11 mouse cellular contexts compared by ENCODE assay signal in the genomic region with DNA sequence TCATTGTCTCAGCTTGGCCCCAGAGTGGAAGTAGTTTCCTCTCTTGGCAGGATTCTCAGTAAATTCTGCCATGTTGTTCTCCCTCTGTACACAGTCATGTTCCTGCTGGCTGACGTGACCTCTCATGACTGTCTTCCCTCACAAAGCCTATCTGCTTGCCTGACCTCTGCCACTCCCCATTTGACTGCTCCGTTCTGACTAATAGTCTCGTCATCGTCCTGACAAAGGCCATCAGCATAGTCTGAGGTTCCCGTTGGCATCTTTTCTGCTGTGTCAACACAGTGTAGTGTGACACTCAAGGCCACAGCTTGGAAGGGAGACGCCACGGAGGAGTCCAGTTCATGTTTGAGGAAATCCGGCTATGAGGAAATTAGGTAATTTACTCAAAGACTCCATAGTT. TPM values are rescaled to one million over a fixed set of nuclear protein-coding genes. Genes with fewer than 3 reads are reported as not detected.
A peak's percentile ranks its signal among the peaks of the same experiment; 100 is the strongest.
DNase-seq lines count a peak whose midpoint lies in the region; ATAC-seq and TF ChIP-seq lines count a peak whose summit lies in the region.
"Had no signal": no experiment of that assay in that cellular context is flagged by ENCODE, and none has a peak within 500 bp of the region (broad histone marks: within the 10 kb centered on the region; RNA-seq: fewer than 3 reads in every experiment).

No protein-coding gene starts in this region.

- peak; percentile 16 to 59 for DNase-seq in urinary bladder, adult 18-20 months (ENCODE audit: low spot score in 2 of 2)
- no peak for DNase-seq in urinary bladder, postnatal 25 days (ENCODE audit: low spot score)
- DNase-seq in stomach, postnatal 0 days (ENCODE audit: low spot score): peak; percentile 62
- no peak for DNase-seq in thymus, postnatal 4 days
- DNase-seq in midbrain, embryonic 14.5 days: no peak
- DNase-seq in layer of hippocampus, adult 8-10 months (ENCODE audit: low spot score in 2 of 2): no peak
- DNase-seq: cerebellum, postnatal 36 days had no signal

- no peak overlapping the region for H3K4me2 ChIP-seq in heart, embryonic 14.5 days (ENCODE audit: low read length)
- H3K4me2 ChIP-seq in liver, embryonic 16.5 days (ENCODE audit: low read depth, low read length): no peak overlapping the region
- no peak overlapping the region for H3K4me2 ChIP-seq in stomach, postnatal 0 days (replicated peaks; ENCODE audit: low read depth)
- H3K4me2 ChIP-seq in midbrain, embryonic 14.5 days (ENCODE audit: low read length): no peak overlapping the region
- H3K4me2 ChIP-seq: limb, embryonic 12.5 days; neural tube, embryonic 15.5 days had no signal

- peaks cover 3 to 5% of the 10 kb centered on the region in 2 experiments; a peak in 3 of 4 replicates for H3K4me1 ChIP-seq in heart, embryonic 14.5 days (ENCODE audit: control insufficient read depth in 2 of 2, insufficient read depth in 2 of 2, low read length in 2 of 2)
- peaks cover 3% of the 10 kb centered on the region for H3K4me1 ChIP-seq in liver, embryonic 16.5 days (ENCODE audit: control insufficient read depth, low read depth, low read length)
- no peaks in the 10 kb centered on the region for H3K4me1 ChIP-seq in stomach, postnatal 0 days (replicated peaks; ENCODE audit: control insufficient read depth, insufficient read depth)
- peaks cover 7% of the 10 kb centered on the region; the same call in 1 of the 2 replicates for H3K4me1 ChIP-seq in midbrain, embryonic 14.5 days (ENCODE audit: control insufficient read depth, insufficient read depth, low read length)
- H3K4me1 ChIP-seq: limb, embryonic 12.5 days; neural tube, embryonic 15.5 days had no signal

- TF ChIP-seq EP300 in stomach, postnatal 0 days (optimal IDR thresholded peaks at IDR 0.05): no peak

- no peak for TF ChIP-seq CTCF in stomach, postnatal 0 days (IDR thresholded peaks at IDR 0.05; ENCODE audit: low read depth)

- H3K36me3 ChIP-seq in heart, embryonic 14.5 days (ENCODE audit: control insufficient read depth, insufficient read depth, low read length): no peaks in the 10 kb centered on the region
- H3K36me3 ChIP-seq in liver, embryonic 16.5 days (ENCODE audit: control insufficient read depth, insufficient read depth): no peaks in the 10 kb centered on the region
- no peaks in the 10 kb centered on the region for H3K36me3 ChIP-seq in stomach, postnatal 0 days (ENCODE audit: control insufficient read depth, insufficient read depth, low read length)
- H3K36me3 ChIP-seq in midbrain, embryonic 14.5 days (ENCODE audit: control insufficient read depth, insufficient read depth, low read length): no peaks in the 10 kb centered on the region
- H3K36me3 ChIP-seq: limb, embryonic 12.5 days; neural tube, embryonic 15.5 days had no signal

- no peak overlapping the region for H3K4me3 ChIP-seq in heart, embryonic 14.5 days (ENCODE audit: control insufficient read depth in 1 of 2, insufficient read depth in 1 of 2, low read depth in 1 of 2, low read length in 2 of 2)
- no peak overlapping the region for H3K4me3 ChIP-seq in liver, embryonic 16.5 days (ENCODE audit: low read depth, low read length)
- H3K4me3 ChIP-seq in stomach, postnatal 0 days (ENCODE audit: low read depth, low read length): no peak overlapping the region
- H3K4me3 ChIP-seq in midbrain, embryonic 14.5 days (replicated peaks; ENCODE audit: low read depth, low read length): no peak overlapping the region
- H3K4me3 ChIP-seq: limb, embryonic 12.5 days; neural tube, embryonic 15.5 days had no signal

- ATAC-seq in heart, embryonic 14.5 days (ENCODE audit: insufficient number of reproducible peaks, insufficient read depth, low FRiP score, low read depth): 0 out of 2 replicates have a peak, but pooled peaks have one; percentile 47
- ATAC-seq in liver, embryonic 16.5 days (ENCODE audit: low read depth): peak; percentile 76
- peak; percentile 94 for ATAC-seq in stomach, postnatal 0 days (ENCODE audit: low FRiP score, low TSS enrichment)
- no peak for ATAC-seq in midbrain, embryonic 14.5 days (ENCODE audit: low FRiP score, low TSS enrichment)

- H3K9ac ChIP-seq in heart, embryonic 14.5 days (ENCODE audit: low read length): no peak overlapping the region
- H3K9ac ChIP-seq in liver, embryonic 16.5 days (ENCODE audit: low read depth, low read length): no peak overlapping the region
- no peak overlapping the region for H3K9ac ChIP-seq in stomach, postnatal 0 days (ENCODE audit: low read length)
- H3K9ac ChIP-seq in midbrain, embryonic 14.5 days (replicated peaks; ENCODE audit: low read length): no peak overlapping the region
- H3K9ac ChIP-seq: limb, embryonic 12.5 days; neural tube, embryonic 15.5 days had no signal

- H3K27me3 ChIP-seq in heart, embryonic 14.5 days (ENCODE audit: control insufficient read depth, insufficient read depth, low read length): no peaks in the 10 kb centered on the region
- H3K27me3 ChIP-seq in liver, embryonic 16.5 days (ENCODE audit: control insufficient read depth, insufficient read depth, low read depth, low read length): no peaks in the 10 kb centered on the region
- H3K27me3 ChIP-seq in stomach, postnatal 0 days (ENCODE audit: control insufficient read depth, insufficient read depth, low read length): no peaks in the 10 kb centered on the region
- H3K27me3 ChIP-seq in midbrain, embryonic 14.5 days (ENCODE audit: control insufficient read depth, insufficient read depth, low read length): no peaks in the 10 kb centered on the region
- H3K27me3 ChIP-seq: neural tube, embryonic 15.5 days had no signal

- 34% methylated on average over 8 of the region's 8 CpGs for WGBS in heart, embryonic 14.5 days
- WGBS in liver, embryonic 16.5 days (ENCODE audit: insufficient replicate concordance): 50% methylated on average over 8 of the region's 8 CpGs
- 33% methylated on average over 8 of the region's 8 CpGs for WGBS in stomach, postnatal 0 days
- WGBS in midbrain, embryonic 14.5 days: 48% methylated on average over 8 of the region's 8 CpGs

- H3K9me3 ChIP-seq in heart, embryonic 14.5 days (ENCODE audit: control insufficient read depth, low read length): no peaks in the 10 kb centered on the region
- H3K9me3 ChIP-seq in liver, embryonic 16.5 days (replicated peaks; ENCODE audit: control insufficient read depth, low read length): no peaks in the 10 kb centered on the region
- no peaks in the 10 kb centered on the region for H3K9me3 ChIP-seq in stomach, postnatal 0 days (ENCODE audit: control insufficient read depth, low read length)
- no peaks in the 10 kb centered on the region for H3K9me3 ChIP-seq in midbrain, embryonic 14.5 days (ENCODE audit: control insufficient read depth, low read length)
- H3K9me3 ChIP-seq: limb, embryonic 12.5 days; neural tube, embryonic 15.5 days had no signal

- peak overlapping the region in 1 of 2 experiments; percentile 56; a peak in 2 of 4 replicates for H3K27ac ChIP-seq in heart, embryonic 14.5 days (replicated peaks in 1 of 2; ENCODE audit: control insufficient read depth in 1 of 2, insufficient read depth in 1 of 2, low read depth in 2 of 2, low read length in 2 of 2)
- 0 out of 2 replicates have a peak overlapping the region, but pooled peaks have one; percentile 0 for H3K27ac ChIP-seq in liver, embryonic 16.5 days (ENCODE audit: low read length)
- H3K27ac ChIP-seq in stomach, postnatal 0 days (replicated peaks): no peak overlapping the region
- H3K27ac ChIP-seq in midbrain, embryonic 14.5 days (replicated peaks; ENCODE audit: low read depth, low read length): no peak overlapping the region
- H3K27ac ChIP-seq: limb, embryonic 12.5 days; neural tube, embryonic 15.5 days had no signal

RNA-seq across cellular contexts. Expression of a gene that starts 8.9 kb away (rescaled TPM):
- not detected in 2 replicates for polyA plus RNA-seq in heart, embryonic 14.5 days (2014; fragmentation: Nextera tagmentation; extraction: Ambion mirVana)
- 0.02 and 0.05 TPM in 2 replicates for polyA plus RNA-seq in liver, embryonic 16.5 days (2015; fragmentation: Nextera tagmentation; extraction: Ambion mirVana)
- 0.08 TPM in 2 replicates for polyA plus RNA-seq in stomach, postnatal 0 days (2015; fragmentation: Nextera tagmentation; extraction: Ambion mirVana)
- 0.07 and 0.18 TPM in 2 replicates for polyA plus RNA-seq in midbrain, embryonic 14.5 days (2014; fragmentation: Nextera tagmentation; extraction: Ambion mirVana)
- total RNA-seq in layer of hippocampus, adult 8-10 months (2022): 1 to 10 TPM; 1.2 to 1.4 (median 1.3) TPM
- polyA plus RNA-seq: limb, embryonic 12.5 days had no signal

RNA-seq across cellular contexts. Expression of a gene that starts 19.6 kb away (rescaled TPM):
- 30.7 and 31.6 TPM in 2 replicates for polyA plus RNA-seq in heart, embryonic 14.5 days (2014; fragmentation: Nextera tagmentation; extraction: Ambion mirVana)
- 203 and 205 TPM in 2 replicates for polyA plus RNA-seq in liver, embryonic 16.5 days (2015; fragmentation: Nextera tagmentation; extraction: Ambion mirVana)
- polyA plus RNA-seq in stomach, postnatal 0 days (2015; fragmentation: Nextera tagmentation; extraction: Ambion mirVana): 62.7 and 63.2 TPM in 2 replicates
- polyA plus RNA-seq in midbrain, embryonic 14.5 days (2014; fragmentation: Nextera tagmentation; extraction: Ambion mirVana): 7.3 and 12.6 TPM in 2 replicates
- total RNA-seq in layer of hippocampus, adult 8-10 months (2022): 10 to 100 TPM; 38.6 to 47.6 (median 42.6) TPM

RNA-seq across cellular contexts. Expression of a gene that starts 51.6 kb away (rescaled TPM):
- not detected in 2 replicates for polyA plus RNA-seq in heart, embryonic 14.5 days (2014; fragmentation: Nextera tagmentation; extraction: Ambion mirVana)
- 0.40 and 0.53 TPM in 2 replicates for polyA plus RNA-seq in liver, embryonic 16.5 days (2015; fragmentation: Nextera tagmentation; extraction: Ambion mirVana)
- polyA plus RNA-seq in stomach, postnatal 0 days (2015; fragmentation: Nextera tagmentation; extraction: Ambion mirVana): 0.16 and 0.23 TPM in 2 replicates
- 0.65 and 0.68 TPM in 2 replicates for polyA plus RNA-seq in midbrain, embryonic 14.5 days (2014; fragmentation: Nextera tagmentation; extraction: Ambion mirVana)
- total RNA-seq in layer of hippocampus, adult 8-10 months (2022): under 1 TPM in 1 of 4 experiments, not detected in 3; 0.16 TPM
- polyA plus RNA-seq: limb, embryonic 12.5 days; neural tube, embryonic 15.5 days had no signal

Comparison
In these comparisons a context has a peak if more than half of its experiments do, and no peak if none do; other contexts are left out.
1. DNase-seq: peak in urinary bladder, adult 18-20 months (2 of 2) and stomach, postnatal 0 days (single experiment); none in urinary bladder, postnatal 25 days (single experiment), thymus, postnatal 4 days (single experiment), midbrain, embryonic 14.5 days (single experiment) and layer of hippocampus, adult 8-10 months (0 of 2).